25 mouse cellular contexts compared by ENCODE assay signal in the genomic region with DNA sequence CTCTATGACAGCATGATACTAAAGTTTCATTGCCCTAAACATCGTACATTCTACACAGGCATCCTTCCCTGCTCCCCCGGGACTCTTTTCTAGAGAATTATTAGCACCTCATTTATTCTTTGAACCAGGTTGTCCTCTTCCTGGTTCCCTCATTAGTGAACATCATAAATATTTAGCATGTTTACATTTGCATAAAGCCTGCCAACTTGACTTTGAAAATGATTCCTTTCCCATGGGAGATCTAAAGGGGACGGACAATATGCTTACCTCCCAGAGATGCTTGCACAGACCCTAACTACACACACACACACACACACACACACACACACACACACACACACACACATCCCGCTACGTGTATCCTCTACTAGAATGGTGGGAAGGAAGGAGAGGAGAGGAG.
"Had no signal": no experiment of that assay in that cellular context is flagged by ENCODE, and none has a peak within 500 bp of the region (broad histone marks: within the 10 kb centered on the region; RNA-seq: fewer than 3 reads in every experiment).

No protein-coding gene starts in this region.

- H3K4me1 ChIP-seq: limb, embryonic 10.5 days; limb, embryonic 12.5 days had no signal

- H3K4me3 ChIP-seq: gastrocnemius, adult 2 months; heart, embryonic 10.5 days; heart, embryonic 12.5 days; hindbrain, embryonic 10.5 days; hindbrain, embryonic 12.5 days; intestine, embryonic 15.5 days; layer of hippocampus, adult 2 months; left cerebral cortex, adult 2 months; limb, embryonic 10.5 days; limb, embryonic 12.5 days had no signal

- H3K4me2 ChIP-seq: heart, embryonic 12.5 days; hindbrain, embryonic 12.5 days; hindbrain, embryonic 14.5 days; intestine, embryonic 15.5 days; limb, embryonic 12.5 days had no signal

- ATAC-seq: hindbrain, embryonic 16.5 days; inflammation-experienced regulatory T-cells, adult 6 months; intestine, embryonic 15.5 days; intestine, postnatal 0 days had no signal

- H3K27me3 ChIP-seq: hindbrain, embryonic 12.5 days; intestine, embryonic 15.5 days; limb, embryonic 12.5 days had no signal

- DNase-seq: gastrocnemius, adult 2 months; gastrocnemius, postnatal 10 days; gastrocnemius, postnatal 25 days; heart, adult 18-20 months; heart, postnatal 10 days; heart, postnatal 4 days; kidney, adult 18-20 months; kidney, adult 8-10 months; kidney, postnatal 10 days; kidney, postnatal 25 days; kidney, postnatal 4 days; liver had no signal

- H3K9me3 ChIP-seq: heart, embryonic 10.5 days; heart, embryonic 12.5 days; hindbrain, embryonic 10.5 days; hindbrain, embryonic 12.5 days; intestine, embryonic 15.5 days; limb, embryonic 10.5 days; limb, embryonic 12.5 days had no signal

- H3K27ac ChIP-seq: gastrocnemius, adult 2 months; heart, embryonic 10.5 days; hindbrain, embryonic 10.5 days; hindbrain, embryonic 12.5 days; hindbrain, embryonic 14.5 days; intestine, embryonic 15.5 days; layer of hippocampus, adult 2 months; left cerebral cortex, adult 2 months; limb, embryonic 10.5 days; limb, embryonic 12.5 days had no signal

- H3K36me3 ChIP-seq: heart, embryonic 10.5 days; heart, embryonic 12.5 days; hindbrain, embryonic 10.5 days; hindbrain, embryonic 12.5 days; intestine, embryonic 15.5 days; limb, embryonic 10.5 days; limb, embryonic 12.5 days had no signal

- H3K9ac ChIP-seq: heart, embryonic 12.5 days; hindbrain, embryonic 12.5 days; hindbrain, embryonic 14.5 days; intestine, embryonic 15.5 days; limb, embryonic 12.5 days had no signal
